Mouse (Mus musculus) forebrain, embryonic 14.5 days (tissue): Measurements from ENCODE around the gene Tmem129. TPM values are rescaled to one million over a fixed set of nuclear protein-coding genes. Genes with fewer than 3 reads are reported as not detected.
A peak's percentile ranks its signal among the peaks of the same experiment; 100 is the strongest.

Experiments used
- ATAC-seq: fragments of 200-750 bp; cut with Nextera tagmentation; 2 replicates; pipeline ENCODE4 v1.8.0; 2017; ENCODE audit warnings: mild to moderate bottlenecking, moderate library complexity
- DNase-seq: peaks from one replicate; pipeline ENCODE4 v3.0.0-alpha.2; 2015; ENCODE audit warnings: low spot score
- H3K27ac ChIP-seq: fragments of 300-500 bp; sonication (generic); 2 replicates; pipeline ENCODE4 v1.5.1; 2014; ENCODE audit warnings: low read depth, mild to moderate bottlenecking, control low read depth, low read length, moderate library complexity
- H3K27me3 ChIP-seq: fragments of 300-500 bp; sonication (generic); replicated peaks from 2 replicates; pipeline ENCODE4 v1.6.1; 2014; ENCODE audit warnings: low read length, control low read depth, mixed read lengths; ENCODE audit not compliant: control insufficient read depth, insufficient read depth
- H3K36me3 ChIP-seq: fragments of 300-500 bp; sonication (generic); 2 replicates; pipeline ENCODE4 v1.6.1; 2014; ENCODE audit warnings: low read length, control low read depth; ENCODE audit not compliant: control insufficient read depth, insufficient read depth
- H3K4me1 ChIP-seq: fragments of 300-500 bp; sonication (generic); 2 replicates; pipeline ENCODE4 v1.6.1; 2014; ENCODE audit warnings: antibody characterized with exemption, low read length, control low read depth; ENCODE audit not compliant: control insufficient read depth, insufficient read depth
- H3K4me2 ChIP-seq: fragments of 300-500 bp; sonication (generic); 2 replicates; pipeline ENCODE4 v1.6.1; 2014; ENCODE audit warnings: mild to moderate bottlenecking, control low read depth, low read length
- H3K4me3 ChIP-seq: fragments of 300-500 bp; sonication (generic); 2 replicates; pipeline ENCODE4 v1.5.1; 2014; ENCODE audit warnings: low read depth, low read length, control low read depth
- H3K9ac ChIP-seq: fragments of 300-500 bp; sonication (generic); 2 replicates; pipeline ENCODE4 v1.6.1; 2014; ENCODE audit warnings: mild to moderate bottlenecking, low read length, control low read depth, moderate library complexity
- H3K9me3 ChIP-seq: fragments of 300-500 bp; sonication (generic); replicated peaks from 2 replicates; pipeline ENCODE4 v1.6.1; 2016; ENCODE audit warnings: low read length, control low read depth, mixed read lengths; ENCODE audit not compliant: control insufficient read depth
- WGBS: fragments of 180-500 bp; shearing (Covaris S2); extraction: QIAGEN DNeasy Blood & Tissue Kit; methylation state at CpG from one replicate; pipeline ENCODE4 v1.1.7; 2014; 5-methylcytosine and 5-hydroxymethylcytosine counted together
- polyA plus RNA-seq: library from polyadenylated mRNA; unstranded; fragments of >200 nt; fragmentation: Nextera tagmentation; extraction: Ambion mirVana; gene quantifications from 2 replicates; pipeline ENCODE4 v1.2.1, GENCODE M21; 2014

Tmem129 gene
- polyA plus RNA-seq, 1 experiment from 2014 or later: 39.5 TPM

DNA sequence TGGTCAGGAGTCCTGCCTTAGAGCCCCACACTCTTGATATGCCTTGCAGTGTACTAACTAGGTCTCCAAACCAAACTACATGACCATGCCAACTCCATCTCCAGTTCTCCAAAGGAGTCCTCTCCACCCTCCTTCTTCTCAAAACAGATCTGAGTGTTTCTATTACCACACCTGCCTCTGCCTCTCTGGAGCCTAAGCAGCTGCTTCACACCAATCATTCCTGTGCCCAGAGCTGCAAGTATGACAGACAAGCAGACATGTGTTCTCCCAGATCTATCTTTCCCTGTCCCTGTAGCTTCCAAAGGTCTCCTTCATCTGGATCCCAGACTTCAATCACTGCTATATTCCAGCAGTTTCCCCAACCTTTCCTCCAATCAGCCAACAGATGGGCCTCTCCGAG, 1.5 kb downstream of the Tmem129 start:
- Histone ChIP-seq H3K4me2 (peak overlapping the region; percentile 96), H3K27me3 (no peaks in the 10 kb centered on the region), H3K4me1 (peaks cover 17% of the 10 kb centered on the region), H3K9ac (peak overlapping the region; percentile 79), H3K4me3 (peak overlapping the region; percentile 73), H3K9me3 (no peaks in the 10 kb centered on the region), H3K27ac (no peak overlapping the region), H3K36me3 (peaks cover 31% of the 10 kb centered on the region)
- no peak for DNase-seq
- no peak for ATAC-seq
- 48% methylated on average over 1 of the region's 1 CpGs for WGBS

DNA sequence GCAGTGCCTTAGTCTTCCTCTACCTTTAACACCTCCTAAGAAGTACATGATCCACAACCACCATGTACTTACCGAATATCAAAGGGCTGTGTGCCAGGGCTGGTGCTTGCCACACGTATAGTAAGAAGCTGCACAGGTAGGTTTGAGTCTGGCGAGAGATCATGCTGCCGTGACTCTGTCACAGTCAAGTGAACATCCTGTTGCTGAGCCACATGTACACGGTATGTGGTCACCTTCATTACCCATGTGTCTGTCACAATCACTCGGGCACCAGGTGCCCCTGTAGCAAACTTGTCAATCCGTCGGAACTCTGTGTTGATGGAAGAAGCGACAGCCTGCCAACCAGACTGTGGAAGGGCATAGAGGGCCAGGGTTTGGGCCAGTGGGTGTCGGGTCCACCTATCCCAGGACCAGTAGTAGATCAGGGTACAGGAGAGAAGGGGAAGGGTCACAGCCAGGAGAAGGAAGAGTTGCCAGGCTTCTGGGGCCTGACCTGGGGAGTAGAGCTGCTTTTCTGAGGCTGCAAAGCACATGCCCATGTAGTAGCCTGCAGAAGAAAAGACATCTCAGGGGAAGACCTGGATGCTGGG, 2.9 kb downstream of the Tmem129 start:
- H3K27ac ChIP-seq: no peak overlapping the region
- DNase-seq: no peak
- H3K4me2 ChIP-seq: no peak overlapping the region
- no peaks in the 10 kb centered on the region for H3K27me3 ChIP-seq
- H3K9ac ChIP-seq: no peak overlapping the region
- WGBS: 94% methylated on average over 10 of the region's 10 CpGs
- no peaks in the 10 kb centered on the region for H3K9me3 ChIP-seq
- H3K4me1 ChIP-seq: peaks cover 26% of the 10 kb centered on the region
- H3K36me3 ChIP-seq: peaks cover 26% of the 10 kb centered on the region
- no peak for ATAC-seq
- no peak overlapping the region for H3K4me3 ChIP-seq

DNA sequence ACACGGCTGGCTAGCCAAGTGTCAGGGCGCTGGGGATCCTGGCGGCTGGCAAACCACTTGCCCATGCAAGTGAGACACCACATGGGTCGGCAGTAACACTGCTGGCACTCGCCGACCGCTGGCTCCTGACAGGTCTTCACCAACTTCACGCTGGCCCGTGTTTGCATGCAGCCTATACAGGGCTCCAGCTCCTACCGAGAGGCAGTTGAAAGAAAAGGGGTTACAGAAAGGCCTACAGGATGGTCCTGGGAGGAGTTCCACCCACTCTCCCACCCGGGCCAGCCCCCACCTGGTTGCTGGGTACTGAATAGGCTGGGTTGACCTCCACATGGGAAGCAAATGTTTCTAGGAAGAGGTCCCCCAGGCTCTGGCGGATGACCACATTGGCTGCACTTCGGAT, 3.8 kb downstream of the Tmem129 start:
- no peaks in the 10 kb centered on the region for H3K27me3 ChIP-seq
- no peak overlapping the region for H3K27ac ChIP-seq
- no peak for ATAC-seq
- no peaks in the 10 kb centered on the region for H3K9me3 ChIP-seq
- no peak for DNase-seq
- no peak overlapping the region for H3K4me2 ChIP-seq
- no peak overlapping the region for H3K9ac ChIP-seq
- H3K4me1 ChIP-seq: peaks cover 29% of the 10 kb centered on the region
- H3K36me3 ChIP-seq: peaks cover 32% of the 10 kb centered on the region
- WGBS: 95% methylated on average over 13 of the region's 13 CpGs
- H3K4me3 ChIP-seq: no peak overlapping the region

DNA sequence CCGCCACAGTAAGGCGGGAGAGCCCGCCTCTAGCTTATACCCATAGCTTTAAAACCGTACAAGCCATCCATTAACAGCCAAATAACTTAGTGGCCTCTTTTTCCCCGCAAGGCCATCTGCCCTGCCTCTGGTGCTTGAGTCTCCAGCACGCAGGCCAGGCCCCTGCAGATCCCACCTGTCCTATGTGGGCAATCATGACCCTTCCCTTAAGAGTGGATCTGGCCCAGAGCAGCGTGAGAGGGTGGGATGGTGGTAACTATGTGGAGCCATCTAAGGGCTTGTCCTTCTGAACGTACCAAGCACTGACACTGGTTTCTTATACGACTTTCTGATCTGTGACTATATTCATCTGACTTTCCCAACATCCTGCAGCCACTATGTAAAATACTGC, 5.4 kb downstream of the Tmem129 start:
- no peaks in the 10 kb centered on the region for H3K27me3 ChIP-seq
- H3K9ac ChIP-seq: peak overlapping the region; percentile 80
- peaks cover 22% of the 10 kb centered on the region for H3K4me1 ChIP-seq
- H3K9me3 ChIP-seq: no peaks in the 10 kb centered on the region
- H3K36me3 ChIP-seq: peaks cover 45% of the 10 kb centered on the region
- DNase-seq (no peak), ATAC-seq (no peak; the same call in 1 of the 2 replicates)
- H3K4me3 ChIP-seq: peak overlapping the region; percentile 86
- 2% methylated on average over 9 of the region's 9 CpGs for WGBS
- H3K4me2 ChIP-seq: peak overlapping the region; percentile 53
- peak overlapping the region; percentile 44 for H3K27ac ChIP-seq

DNA sequence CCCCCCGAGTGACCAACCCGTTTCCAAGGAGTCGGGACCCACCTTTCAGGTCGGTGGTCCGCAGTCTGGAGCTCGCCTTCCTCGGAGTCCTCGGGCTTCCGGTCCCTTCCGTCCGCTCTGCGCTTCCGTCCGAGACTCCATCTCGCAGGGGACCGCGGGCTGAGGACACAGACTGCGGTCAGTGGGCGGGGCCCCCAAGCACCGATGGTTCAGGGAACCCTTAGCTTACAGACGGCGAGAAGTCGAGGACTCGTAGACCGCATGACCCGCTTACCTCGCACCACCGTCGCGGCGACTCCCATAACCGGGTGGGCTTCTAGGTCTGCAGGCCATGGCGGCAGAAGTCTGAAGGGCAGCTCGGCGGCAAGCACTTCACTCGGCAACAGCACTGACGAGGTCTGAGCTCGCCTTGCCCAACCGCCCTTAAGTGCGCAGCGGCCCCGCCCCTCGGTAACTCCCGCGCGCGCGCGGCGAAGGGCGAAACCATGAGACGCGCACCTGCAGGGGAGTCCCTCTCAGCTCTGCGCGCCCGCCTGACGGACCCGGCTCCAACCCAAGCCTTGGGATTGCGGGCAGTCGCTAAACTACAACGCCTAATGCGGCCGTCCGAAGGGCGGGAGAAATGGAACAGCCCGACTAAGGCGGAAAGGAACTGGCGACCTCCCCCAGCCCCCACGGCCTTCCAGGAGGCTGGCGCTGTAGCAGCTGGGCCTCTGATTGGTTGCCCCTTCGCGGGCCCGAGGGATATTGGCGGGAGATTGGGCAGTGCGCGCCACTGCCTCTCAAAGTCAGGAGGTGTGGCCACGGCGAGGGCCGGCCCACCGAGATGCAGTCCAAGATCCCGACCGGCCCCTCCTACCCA, 6.1 kb downstream of the Tmem129 start, which contains the start of gene Slbp:
TSS of gene Slbp (minus strand) at position 654 of the 862 bp plus-strand sequence.
- ATAC-seq (peak; percentile 97), DNase-seq (peak; percentile 97)
- under 1% methylated on average over 82 of the region's 82 CpGs for WGBS
- Histone ChIP-seq H3K9ac (peak within 1 kb of the TSS; percentile 80), H3K4me1 (peaks cover 22% of the 10 kb centered on the region), H3K4me3 (peak within 1 kb of the TSS; percentile 86), H3K36me3 (peaks cover 51% of the 10 kb centered on the region), H3K9me3 (no peaks in the 10 kb centered on the region), H3K27ac (peak within 1 kb of the TSS; percentile 96), H3K4me2 (peak within 1 kb of the TSS; percentile 53), H3K27me3 (no peaks in the 10 kb centered on the region)

DNA sequence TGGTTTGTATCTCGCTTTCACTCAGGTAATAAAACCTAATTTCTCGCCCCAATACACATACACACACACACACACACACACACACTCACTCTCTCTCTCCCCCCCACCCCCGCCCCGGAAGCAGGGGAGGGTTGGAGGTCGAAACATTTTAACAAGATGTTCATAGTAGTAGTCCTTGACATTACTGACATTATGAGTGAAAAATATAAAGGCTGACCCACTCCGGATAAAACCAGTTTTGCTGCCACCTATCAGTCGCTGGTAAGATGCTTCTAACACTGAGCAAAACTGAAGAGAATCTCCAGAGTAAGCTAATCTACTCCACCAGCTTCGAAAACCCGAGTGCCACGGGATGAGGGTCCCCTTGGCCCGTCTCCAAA, 6.7 kb downstream of the Tmem129 start:
- Histone ChIP-seq H3K9ac (peak overlapping the region; percentile 80), H3K36me3 (peaks cover 56% of the 10 kb centered on the region), H3K4me1 (peaks cover 15% of the 10 kb centered on the region), H3K4me2 (peak overlapping the region; percentile 53), H3K9me3 (no peaks in the 10 kb centered on the region), H3K4me3 (peak overlapping the region; percentile 86), H3K27me3 (no peaks in the 10 kb centered on the region), H3K27ac (peak overlapping the region; percentile 96)
- under 1% methylated on average over 11 of the region's 11 CpGs for WGBS
- ATAC-seq: 0 out of 2 replicates have a peak, but pooled peaks have one; percentile 0
- no peak for DNase-seq

DNA sequence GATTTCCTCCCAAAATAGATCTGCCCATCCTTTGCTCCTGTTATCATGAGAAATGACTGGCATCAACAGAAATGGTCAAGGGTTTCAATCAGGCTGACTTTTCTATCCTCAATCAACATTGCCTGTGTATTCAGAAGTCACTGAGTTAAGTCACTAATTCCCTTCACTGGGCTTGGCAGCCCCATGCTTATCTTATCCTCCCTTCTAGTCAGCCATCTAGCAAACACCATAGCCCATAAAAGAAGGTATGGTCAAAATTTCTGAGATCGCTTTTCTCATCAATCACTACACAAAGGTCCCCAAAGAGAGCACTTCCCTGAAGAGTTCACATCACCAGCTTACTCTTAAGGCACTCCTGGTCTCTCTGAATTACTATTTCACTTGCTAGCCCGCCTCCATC, 7.2 kb downstream of the Tmem129 start:
- Histone ChIP-seq H3K9ac (peak overlapping the region; percentile 80), H3K4me2 (peak overlapping the region; percentile 53), H3K27me3 (no peaks in the 10 kb centered on the region), H3K27ac (no peak overlapping the region), H3K36me3 (peaks cover 58% of the 10 kb centered on the region), H3K9me3 (no peaks in the 10 kb centered on the region), H3K4me3 (peak overlapping the region; percentile 86), H3K4me1 (peaks cover 12% of the 10 kb centered on the region)
- WGBS: 17% methylated on average over 2 of the region's 2 CpGs
- DNase-seq (no peak), ATAC-seq (no peak)

DNA sequence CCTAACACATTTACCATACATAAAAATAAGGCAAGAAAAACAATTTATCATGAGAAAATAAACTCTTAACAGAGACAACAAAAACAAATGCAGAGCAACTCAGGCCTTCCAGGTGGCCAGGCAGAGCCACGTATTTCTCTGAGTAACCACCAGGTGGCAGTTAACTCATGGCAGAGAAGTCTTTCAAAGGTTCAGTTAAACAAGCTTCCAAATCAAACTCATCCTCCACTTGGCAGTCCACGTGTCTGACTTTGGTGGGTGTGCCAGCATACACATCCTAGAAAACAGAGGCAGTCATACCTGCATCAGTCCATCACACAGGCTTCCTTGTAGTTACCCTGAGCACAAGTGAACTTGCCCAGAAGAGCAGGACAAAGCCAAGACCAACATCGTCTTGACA, 17.6 kb downstream of the Tmem129 start:
- Histone ChIP-seq H3K4me2 (no peak overlapping the region), H3K9me3 (no peaks in the 10 kb centered on the region), H3K36me3 (peaks cover 69% of the 10 kb centered on the region), H3K27me3 (no peaks in the 10 kb centered on the region), H3K4me3 (no peak overlapping the region), H3K4me1 (no peaks in the 10 kb centered on the region), H3K27ac (no peak overlapping the region), H3K9ac (no peak overlapping the region)
- WGBS: 35% methylated on average over 3 of the region's 3 CpGs
- ATAC-seq (no peak), DNase-seq (peak; percentile 73)

DNA sequence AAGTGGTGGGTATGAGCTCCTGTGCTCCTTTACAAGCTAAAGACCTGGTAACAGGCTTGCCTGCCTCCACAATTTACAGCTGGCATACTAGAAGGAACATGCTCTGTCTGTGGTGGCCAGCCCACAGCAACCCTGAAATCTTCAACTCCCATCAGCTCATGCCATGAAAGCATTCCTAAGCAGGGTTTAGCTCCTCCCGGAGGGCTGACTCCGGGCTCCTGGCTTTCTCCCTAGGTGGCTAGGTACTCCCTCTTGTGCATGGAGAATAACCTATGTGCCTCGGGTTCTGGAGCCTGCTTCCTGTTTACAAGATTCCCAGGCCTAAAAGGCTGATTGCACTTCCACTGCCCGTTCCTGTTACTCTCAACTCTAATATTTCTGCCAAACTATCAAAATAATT, 19.4 kb downstream of the Tmem129 start:
- Histone ChIP-seq H3K4me2 (no peak overlapping the region), H3K27me3 (no peaks in the 10 kb centered on the region), H3K9me3 (no peaks in the 10 kb centered on the region), H3K27ac (no peak overlapping the region), H3K4me3 (no peak overlapping the region), H3K36me3 (peaks cover 53% of the 10 kb centered on the region), H3K4me1 (no peaks in the 10 kb centered on the region), H3K9ac (no peak overlapping the region)
- ATAC-seq (no peak), DNase-seq (no peak)
- WGBS: 74% methylated on average over 4 of the region's 4 CpGs
